Mouse (Mus musculus) midbrain, embryonic 12.5 days (tissue): ENCODE data around the gene Cmtm2a. TPM values are rescaled to one million over a fixed set of nuclear protein-coding genes. Genes with fewer than 3 reads are reported as not detected.
A peak's percentile ranks its signal among the peaks of the same experiment; 100 is the strongest.

Experiments
- ATAC-seq: fragments of 200-750 bp; cut with Nextera tagmentation; 2 replicates; pipeline ENCODE4 v1.8.0; 2017; ENCODE audit warnings: low read depth, moderate TSS enrichment, moderate library complexity; ENCODE audit not compliant: low FRiP score
- H3K27ac ChIP-seq: fragments of 300-500 bp; sonication (generic); replicated peaks from 2 replicates; pipeline ENCODE4 v1.5.1; 2016; ENCODE audit warnings: mild to moderate bottlenecking
- H3K27me3 ChIP-seq: fragments of 300-500 bp; sonication (generic); 2 replicates; pipeline ENCODE4 v1.6.1; 2016; ENCODE audit warnings: mild to moderate bottlenecking
- H3K36me3 ChIP-seq: fragments of 300-500 bp; sonication (generic); 2 replicates; pipeline ENCODE4 v1.6.1; 2016
- H3K4me1 ChIP-seq: fragments of 300-500 bp; sonication (generic); 2 replicates; pipeline ENCODE4 v1.6.1; 2016
- H3K4me2 ChIP-seq: fragments of 300-500 bp; sonication (generic); replicated peaks from 2 replicates; pipeline ENCODE4 v1.6.1; 2016; ENCODE audit warnings: mild to moderate bottlenecking, moderate library complexity
- H3K4me3 ChIP-seq: fragments of 300-500 bp; sonication (generic); 2 replicates; pipeline ENCODE4 v1.5.1; 2016; ENCODE audit warnings: mild to moderate bottlenecking
- H3K9ac ChIP-seq: fragments of 300-500 bp; sonication (generic); replicated peaks from 2 replicates; pipeline ENCODE4 v1.6.1; 2016; ENCODE audit warnings: mild to moderate bottlenecking, moderate library complexity
- H3K9me3 ChIP-seq: fragments of 300-500 bp; sonication (generic); 2 replicates; pipeline ENCODE4 v1.6.1; 2016; ENCODE audit warnings: mild to moderate bottlenecking
- WGBS: fragments of 180-500 bp; shearing (Covaris S2); methylation state at CpG from one replicate; pipeline ENCODE4 v1.1.7; 2016; 5-methylcytosine and 5-hydroxymethylcytosine counted together
- polyA plus RNA-seq: library from polyadenylated mRNA; unstranded; fragments of >200 nt; fragmentation: Nextera tagmentation; extraction: Ambion mirVana; gene quantifications from 2 replicates; pipeline ENCODE4 v1.2.1, GENCODE M21; 2016

Gene Cmtm2a
- polyA plus RNA-seq, 1 experiment from 2014 or later, result not detected

GRCm38 (mm10) chr8:104242038-104242644 lies 50.8 kb downstream of the Cmtm2a start:
- 88% methylated on average over 12 of the region's 12 CpGs for WGBS
- Histone ChIP-seq H3K4me1 (peaks cover 7% of the 10 kb centered on the region; the same call in 1 of the 2 replicates), H3K36me3 (peaks cover 75% of the 10 kb centered on the region)

GRCm38 (mm10) chr8:104239418-104239861 lies 53.5 kb downstream of the Cmtm2a start:
- Histone ChIP-seq H3K36me3 (peaks cover 96% of the 10 kb centered on the region), H3K9ac (no peak overlapping the region), H3K4me2 (no peak overlapping the region), H3K4me1 (no peaks in the 10 kb centered on the region), H3K27ac (no peak overlapping the region), H3K27me3 (no peaks in the 10 kb centered on the region), H3K4me3 (no peak overlapping the region), H3K9me3 (no peaks in the 10 kb centered on the region)
- ATAC-seq, result no peak
- 83% methylated on average over 10 of the region's 10 CpGs for WGBS

More at GRCm38 (mm10) chr8:104242038-104242644, 50.8 kb downstream of the Cmtm2a start:
- H3K4me2 ChIP-seq, result no peak overlapping the region
- no peak overlapping the region for H3K27ac ChIP-seq
- no peak overlapping the region for H3K4me3 ChIP-seq
- no peaks in the 10 kb centered on the region for H3K9me3 ChIP-seq
- no peaks in the 10 kb centered on the region for H3K27me3 ChIP-seq
- H3K9ac ChIP-seq, result no peak overlapping the region
- no peak for ATAC-seq

- Histone ChIP-seq H3K4me2 (no peak overlapping the region), H3K4me1 (no peaks in the 10 kb centered on the region), H3K9ac (no peak overlapping the region), H3K27me3 (no peaks in the 10 kb centered on the region), H3K9me3 (no peaks in the 10 kb centered on the region), H3K27ac (no peak overlapping the region), H3K4me3 (no peak overlapping the region), H3K36me3 (peaks cover 99% of the 10 kb centered on the region)
- ATAC-seq, result 0 out of 2 replicates have a peak, but pooled peaks have one; percentile 44
- 49% methylated on average over 6 of the region's 6 CpGs for WGBS
Observed at GRCm38 (mm10) chr8:104234573-104234972, 58.4 kb downstream of the Cmtm2a start.

- Histone ChIP-seq H3K27ac (no peak overlapping the region), H3K36me3 (peaks cover 98% of the 10 kb centered on the region), H3K4me2 (no peak overlapping the region), H3K9ac (no peak overlapping the region), H3K4me1 (no peaks in the 10 kb centered on the region), H3K4me3 (no peak overlapping the region), H3K9me3 (no peaks in the 10 kb centered on the region), H3K27me3 (no peaks in the 10 kb centered on the region)
- ATAC-seq, result no peak
- WGBS, result 93% methylated on average over 5 of the region's 5 CpGs
Observed at GRCm38 (mm10) chr8:104232919-104233318, 60.1 kb downstream of the Cmtm2a start.

GRCm38 (mm10) chr8:104232039-104232438 lies 60.9 kb downstream of the Cmtm2a start:
- H3K9ac ChIP-seq, result no peak overlapping the region
- H3K4me1 ChIP-seq, result no peaks in the 10 kb centered on the region
- WGBS, result 90% methylated on average over 4 of the region's 4 CpGs
- H3K27ac ChIP-seq, result no peak overlapping the region
- H3K4me3 ChIP-seq, result no peak overlapping the region
- no peaks in the 10 kb centered on the region for H3K9me3 ChIP-seq
- H3K27me3 ChIP-seq, result no peaks in the 10 kb centered on the region
- no peak for ATAC-seq
- peaks cover 98% of the 10 kb centered on the region for H3K36me3 ChIP-seq
- H3K4me2 ChIP-seq, result no peak overlapping the region

Other genes with a start within 250 kb of the Cmtm2a start
- gene Cdh5, start 191.6 kb downstream of the Cmtm2a start, polyA plus RNA-seq, result 14.0 and 16.5 TPM in 2 replicates
- 0.80 and 1.6 TPM in 2 replicates for gene Bean1, start 122.7 kb downstream of the Cmtm2a start, polyA plus RNA-seq
- 38.2 and 42.5 TPM in 2 replicates for gene Tk2, start 44.6 kb downstream of the Cmtm2a start, polyA plus RNA-seq
- gene Cklf, start 42.3 kb downstream of the Cmtm2a start, polyA plus RNA-seq, result 35.4 and 37.7 TPM in 2 replicates
- not detected in 2 replicates for gene Gm45711, start 16.9 kb upstream of the Cmtm2a start, polyA plus RNA-seq
- gene Cmtm1, start 17.0 kb upstream of the Cmtm2a start, polyA plus RNA-seq, result not detected in 2 replicates
- gene Gm11020, start 28.4 kb upstream of the Cmtm2a start, polyA plus RNA-seq, result not detected in 2 replicates
- not detected in 2 replicates for gene Cmtm2b, start 29.0 kb upstream of the Cmtm2a start, polyA plus RNA-seq
- gene Cmtm3, start 46.2 kb upstream of the Cmtm2a start, polyA plus RNA-seq, result 54.8 and 69.4 TPM in 2 replicates
- 2.0 and 2.5 TPM in 2 replicates for gene Cmtm4, start 102.6 kb upstream of the Cmtm2a start, polyA plus RNA-seq
- gene Dync1li2, start 149.9 kb upstream of the Cmtm2a start, polyA plus RNA-seq, result 132 TPM in 2 replicates
- 0.20 and 0.32 TPM in 2 replicates for gene Terb1, start 216.7 kb upstream of the Cmtm2a start, polyA plus RNA-seq
- 118 and 130 TPM in 2 replicates for gene Nae1, start 241.5 kb upstream of the Cmtm2a start, polyA plus RNA-seq
- 1.5 and 1.6 TPM in 2 replicates for gene Car7, start 241.5 kb upstream of the Cmtm2a start, polyA plus RNA-seq